Mouse (Mus musculus): ENCODE data around the gene Prpf4.

DNA sequence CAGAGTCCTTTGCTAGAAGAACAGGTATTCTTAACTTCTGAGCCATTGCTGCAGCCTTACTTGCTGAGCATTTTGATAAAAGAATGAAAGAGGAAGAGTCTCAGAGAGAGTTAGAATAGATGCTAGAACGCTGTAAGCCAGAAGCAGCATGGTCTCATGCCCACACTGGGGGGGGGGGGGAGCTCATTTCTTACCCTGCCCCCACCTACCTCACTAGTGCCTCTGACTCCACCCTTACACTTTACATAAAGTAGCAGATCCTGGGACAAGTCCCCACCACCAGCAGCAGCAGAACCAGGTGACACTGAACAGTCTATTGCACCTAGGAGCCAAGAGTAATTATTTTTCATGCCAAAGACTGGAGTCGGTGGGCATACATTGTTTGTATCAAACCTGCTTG lies 66.5 kb downstream of the Prpf4 start:
- TF ChIP-seq CTCF (IDR thresholded peaks at IDR 0.05; ENCODE audit: extremely low read depth, insufficient read length, insufficient replicate concordance, low read depth, low read length) (no peak), POLR2A (IDR thresholded peaks at IDR 0.05; ENCODE audit: low read depth, low read length) (no peak)
